Mouse (Mus musculus): ENCODE results near the gene Cfap69. TPM values are rescaled to one million over a fixed set of nuclear protein-coding genes. Genes with fewer than 3 reads are reported as not detected.

The Cfap69 gene
- total RNA-seq, 2 experiments from 2014 or later: 3.3 to 3.9 TPM

Other genes with a start within 250 kb of the Cfap69 start
- gene Cdk14, start 243.9 kb downstream of the Cfap69 start, total RNA-seq (2021): 10 to 100 TPM; 26.6 to 27.4 TPM
- gene 1700015F17Rik, start 185.1 kb downstream of the Cfap69 start, total RNA-seq (2021): not detected
- 10 to 100 TPM; 15.1 to 16.6 TPM for gene Cldn12, start 149.3 kb downstream of the Cfap69 start, total RNA-seq (2021)
- 10 to 100 TPM; 15.1 to 16.0 TPM for gene Gtpbp10, start 104.7 kb downstream of the Cfap69 start, total RNA-seq (2021)
- not detected for gene Gm8773, start 90.4 kb downstream of the Cfap69 start, total RNA-seq (2021)
- gene Steap2, start 30.3 kb upstream of the Cfap69 start, total RNA-seq (2021): 1 to 10 TPM; 1.7 to 1.9 TPM
- gene Steap1, start 85.1 kb upstream of the Cfap69 start, total RNA-seq (2021): under 1 TPM; 0.31 to 0.43 TPM

All from heart, postnatal 4 days (tissue).